Mouse (Mus musculus) 416B (cell line): ENCODE results near the gene Cenpb.

Source experiments
- DNase-seq: peaks from one replicate; pipeline ENCODE4 v3.0.0; 2011; ENCODE audit warnings: low read depth

Cenpb gene

GRCm38 (mm10) chr2:131138760-131139159 is 41.1 kb downstream of the Cenpb start:
- no peak for DNase-seq

DNA sequence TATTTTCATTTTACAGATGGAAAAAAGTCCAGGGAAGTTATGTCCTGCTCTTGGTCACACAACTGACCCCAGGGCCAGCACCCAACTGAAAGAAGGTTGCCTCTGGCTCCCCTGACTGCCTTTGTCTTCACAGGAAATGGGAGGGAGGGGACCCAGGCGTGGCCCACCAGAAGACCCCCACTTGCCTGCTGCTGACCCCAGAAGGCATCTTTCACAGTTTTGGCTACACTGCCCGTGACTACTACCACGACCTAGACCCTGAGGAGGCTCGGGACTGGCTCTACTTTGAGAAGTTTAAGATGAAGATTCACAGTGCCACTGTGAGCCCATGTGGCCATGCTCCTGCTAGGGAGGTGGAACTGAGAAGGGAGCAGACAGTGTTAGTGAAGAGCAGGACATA is 41.6 kb downstream of the Cenpb start:
- no peak for DNase-seq

- DNase-seq: peak; percentile 19
Observed at GRCm38 (mm10) chr2:131135521-131136139, 44.2 kb downstream of the Cenpb start.

GRCm38 (mm10) chr2:131134826-131135400 is 45.0 kb downstream of the Cenpb start:
- DNase-seq: no peak

GRCm38 (mm10) chr2:131134381-131134780 is 45.5 kb downstream of the Cenpb start:
- DNase-seq: peak; percentile 44

DNA sequence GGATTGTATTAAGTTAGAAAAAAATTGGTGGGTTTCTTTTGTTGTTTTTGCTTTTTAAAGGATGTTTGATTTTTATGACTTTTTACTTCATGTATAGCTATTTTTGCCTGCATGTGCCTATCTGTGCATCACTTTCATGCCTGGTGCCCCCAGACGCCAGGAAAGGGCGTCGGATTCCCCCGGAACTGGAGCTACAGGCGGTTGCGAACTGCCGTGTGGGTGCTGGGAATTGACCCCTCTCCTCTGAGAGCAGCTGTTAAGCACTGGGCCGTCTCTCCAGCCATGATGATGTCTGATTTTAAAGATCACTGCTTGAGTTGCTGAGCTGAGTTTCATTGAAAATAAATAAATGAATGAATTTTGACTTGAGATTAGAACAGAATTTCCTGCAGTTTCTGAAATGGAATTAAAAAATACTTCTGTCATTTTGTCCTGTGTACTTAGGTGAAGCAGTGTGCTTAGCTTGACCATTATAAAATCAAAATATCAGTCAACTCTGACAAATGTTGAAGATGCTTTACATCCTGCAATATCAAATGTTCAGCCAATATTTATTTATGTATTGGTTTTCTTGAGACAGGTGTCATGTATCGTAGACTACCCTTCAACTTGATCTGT is 46.8 kb downstream of the Cenpb start, which contains the start of gene Gm11037:
Gene Gm11037 (plus strand): TSS at position 568 of the 618 bp plus-strand sequence.
- no peak for DNase-seq

DNA sequence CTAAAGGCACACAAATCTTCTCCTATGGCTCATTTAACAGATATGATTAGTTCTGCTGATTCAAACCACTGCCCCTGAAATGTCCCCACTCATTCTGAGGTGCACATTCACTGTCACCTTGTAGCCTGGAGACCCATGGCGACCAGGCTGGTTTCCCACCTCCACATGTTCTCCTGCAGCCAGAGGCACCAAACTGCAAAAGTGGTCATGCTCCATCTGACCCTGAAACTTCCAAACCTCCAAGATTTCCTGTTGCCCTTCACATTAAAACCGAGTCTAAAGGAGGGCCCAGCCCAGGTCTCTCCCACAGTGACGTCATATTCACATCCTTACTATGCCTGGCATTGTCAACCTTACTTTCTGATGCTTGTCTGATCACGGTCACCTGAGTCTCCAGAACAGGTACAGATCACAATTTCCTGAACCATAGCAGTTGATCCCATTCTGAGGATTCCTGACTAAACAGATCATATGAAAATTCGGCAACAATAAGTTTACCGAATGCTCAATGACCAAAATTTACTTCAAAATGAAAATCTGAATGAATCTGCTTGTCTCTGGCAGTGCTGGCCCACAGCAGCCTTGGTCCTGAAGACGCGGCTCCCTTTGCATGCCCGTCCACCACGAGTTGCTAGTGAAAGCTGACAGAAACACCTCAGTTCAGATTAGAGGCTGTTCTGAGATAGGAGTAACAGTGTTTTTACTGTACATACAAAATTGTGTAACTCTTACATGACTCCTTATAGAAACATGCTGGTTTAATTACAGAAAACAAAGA is 47.6 kb downstream of the Cenpb start:
- no peak for DNase-seq

DNA sequence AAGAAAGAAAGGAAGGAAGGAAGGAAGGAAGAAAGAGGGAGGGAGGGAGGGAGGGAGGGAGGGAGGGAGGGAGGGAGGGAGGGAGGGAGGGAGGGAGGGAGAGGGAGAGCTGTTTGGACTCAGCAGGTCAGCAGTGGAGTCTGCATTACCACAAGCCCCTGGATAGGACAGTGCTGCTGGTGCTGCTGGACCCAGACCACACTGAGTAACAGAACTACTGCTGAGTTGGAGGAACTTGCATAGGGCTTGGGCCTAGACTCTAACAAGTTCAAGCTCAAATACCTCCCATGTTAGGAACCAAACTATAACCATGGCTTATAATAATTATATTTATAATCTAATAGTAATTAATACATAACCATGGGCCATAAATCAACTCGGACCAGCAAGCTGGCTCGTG is 49.0 kb downstream of the Cenpb start:
- DNase-seq: no peak

DNA sequence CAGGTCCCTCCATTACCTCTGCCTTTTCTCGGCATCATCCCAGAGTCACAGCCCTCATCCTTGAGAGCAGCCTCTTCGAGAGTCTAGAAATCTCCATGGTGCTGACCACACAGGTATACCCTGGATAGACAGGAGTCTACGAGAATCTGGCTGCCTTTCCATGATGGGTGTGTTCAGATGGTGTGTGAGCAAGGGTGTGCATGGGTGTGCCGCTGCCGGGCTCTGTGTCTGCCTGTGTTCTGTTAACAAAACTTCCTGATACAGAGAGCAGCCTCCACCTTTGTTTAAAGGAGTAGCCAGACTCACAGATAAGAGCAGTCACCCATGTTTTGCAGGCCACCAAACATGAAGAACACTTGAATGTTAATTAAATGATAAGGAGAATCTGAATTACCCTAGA is 50.0 kb downstream of the Cenpb start:
- DNase-seq: no peak

- no peak for DNase-seq
Observed at GRCm38 (mm10) chr2:131128636-131129157, 51.2 kb downstream of the Cenpb start.

- no peak for DNase-seq
Observed at GRCm38 (mm10) chr2:131128211-131128610, 51.7 kb downstream of the Cenpb start.

DNA sequence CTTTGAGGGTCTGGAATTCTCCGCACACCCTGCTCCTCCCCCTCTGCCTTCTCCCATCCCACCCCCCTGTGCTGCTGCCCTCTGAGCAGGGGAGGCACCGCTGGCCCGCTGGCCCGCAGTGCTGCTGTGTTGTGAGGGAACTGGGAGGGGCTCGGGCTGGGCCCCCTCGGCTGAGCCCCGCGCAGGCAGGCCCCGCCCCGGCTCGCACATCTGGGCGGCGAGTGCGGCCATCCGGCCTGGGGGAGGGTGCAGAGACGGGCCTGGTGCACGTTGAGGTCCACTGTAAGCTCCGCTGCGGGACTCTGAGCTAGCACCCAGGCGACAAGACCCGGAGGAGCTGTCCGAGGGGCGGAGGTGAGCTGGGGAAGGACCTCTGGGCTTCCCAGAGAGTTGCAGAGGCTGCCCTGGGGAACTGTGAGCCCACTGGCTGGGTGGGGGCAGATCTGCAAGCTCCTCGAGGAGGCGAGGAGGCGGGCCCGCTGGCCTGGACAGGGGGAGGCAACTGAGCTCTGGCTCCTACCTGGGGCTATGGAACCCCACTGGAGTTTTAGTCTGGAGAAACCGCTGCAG is 52.6 kb downstream of the Cenpb start, which contains the start of gene Hspa12b:
Gene Hspa12b (plus strand): TSS at position 120 of the 570 bp plus-strand sequence.
- no peak for DNase-seq

DNA sequence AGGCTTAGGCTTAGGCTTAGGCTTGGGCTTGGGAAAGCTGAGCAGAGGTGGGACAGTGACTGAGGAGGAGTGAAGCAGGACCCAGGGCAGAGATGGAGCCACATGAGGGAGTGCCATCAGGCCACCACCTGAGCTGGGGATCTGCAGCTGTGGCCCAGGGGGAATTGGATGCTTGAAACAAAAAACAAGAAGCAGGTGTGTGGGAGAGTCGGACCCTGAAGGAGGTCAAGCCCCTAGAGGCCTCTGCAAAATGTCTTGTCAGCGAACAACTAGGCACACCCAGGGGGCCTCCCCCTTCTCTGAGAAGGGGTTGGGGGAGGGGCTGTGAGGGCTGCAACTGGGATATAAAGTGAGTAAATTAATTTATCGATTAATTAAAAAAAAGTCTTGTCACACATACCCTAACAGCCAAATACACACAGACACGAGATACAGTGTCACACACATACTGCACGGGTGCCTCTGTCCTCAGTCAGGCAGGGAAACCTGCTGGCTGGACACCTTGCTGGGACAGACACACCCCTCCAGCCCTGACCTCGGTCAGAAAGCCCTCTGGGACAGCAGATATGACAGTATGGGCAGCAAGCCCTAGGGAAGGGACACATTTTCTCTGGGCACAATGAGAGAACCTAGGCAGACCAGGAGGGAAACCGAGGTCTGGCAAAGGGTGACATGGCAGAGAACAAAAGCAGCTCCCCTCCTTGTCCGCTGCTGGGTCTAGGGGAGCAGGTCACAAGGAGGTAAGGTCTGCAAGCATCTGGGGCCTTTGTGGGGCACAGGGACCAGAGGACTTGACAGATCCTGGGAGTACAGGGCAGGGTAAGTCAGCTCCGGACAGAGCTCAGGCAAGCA is 53.7 kb downstream of the Cenpb start:
- no peak for DNase-seq
